Mouse (Mus musculus): ENCODE results near the gene Clint1.

Gene Clint1

GRCm38 (mm10) chr11:45851516-45852123 lies at the start of gene Clint1:
Gene Clint1 (plus strand): TSS chr11:45852051.
- in situ Hi-C loops (cut with MboI), result no loop called here

DNA sequence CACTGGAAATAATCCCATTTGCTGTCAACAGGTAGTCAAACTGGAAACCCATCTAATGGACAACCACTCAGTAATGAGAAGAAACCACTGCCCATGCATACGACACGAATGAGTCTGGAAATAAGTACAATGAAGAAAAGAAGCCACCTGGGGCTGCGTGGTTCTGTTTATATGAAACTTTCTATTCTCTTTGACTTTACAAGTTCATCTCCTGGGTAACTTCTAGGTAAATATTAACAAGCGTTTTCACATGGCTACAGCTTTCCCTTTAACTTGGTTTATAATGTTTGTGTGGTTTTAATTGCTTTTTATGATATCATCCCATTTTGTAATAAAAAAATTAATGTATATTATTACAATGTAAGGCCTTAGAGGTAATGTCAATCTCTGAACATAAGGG lies 47.8 kb upstream of the Clint1 start:
- in situ Hi-C loops (cut with MboI), result no loop called here

GRCm38 (mm10) chr11:45805312-45805772 lies 46.5 kb upstream of the Clint1 start:
- in situ Hi-C loops (cut with MboI), result no loop called here

- in situ Hi-C loops (cut with MboI), result no loop called here
These were observed 46.0 kb upstream of the Clint1 start for GRCm38 (mm10) chr11:45805810-45806209.

DNA sequence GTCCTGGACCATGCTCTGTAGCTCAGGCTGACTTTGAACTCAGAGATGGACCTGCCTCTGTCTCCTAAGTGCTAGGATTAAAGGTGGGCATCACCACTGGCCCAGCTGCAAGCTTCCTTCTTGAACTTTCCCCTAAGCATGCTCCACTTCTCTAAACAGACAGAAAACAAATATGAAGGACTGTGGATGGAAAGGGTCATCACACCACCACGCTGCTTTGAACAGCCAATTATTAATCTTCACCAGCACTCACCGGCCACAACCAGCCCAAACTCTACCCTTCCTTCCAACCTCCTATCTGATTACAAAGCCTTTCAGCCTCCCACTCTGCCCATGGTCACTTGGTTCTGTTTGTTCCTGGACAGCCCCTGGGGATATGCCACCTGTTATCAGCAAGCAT lies 45.6 kb upstream of the Clint1 start:
- in situ Hi-C loops (cut with MboI), result no loop called here

- in situ Hi-C loops (cut with MboI), result no loop called here
These were observed 45.0 kb upstream of the Clint1 start for GRCm38 (mm10) chr11:45806809-45807208.

DNA sequence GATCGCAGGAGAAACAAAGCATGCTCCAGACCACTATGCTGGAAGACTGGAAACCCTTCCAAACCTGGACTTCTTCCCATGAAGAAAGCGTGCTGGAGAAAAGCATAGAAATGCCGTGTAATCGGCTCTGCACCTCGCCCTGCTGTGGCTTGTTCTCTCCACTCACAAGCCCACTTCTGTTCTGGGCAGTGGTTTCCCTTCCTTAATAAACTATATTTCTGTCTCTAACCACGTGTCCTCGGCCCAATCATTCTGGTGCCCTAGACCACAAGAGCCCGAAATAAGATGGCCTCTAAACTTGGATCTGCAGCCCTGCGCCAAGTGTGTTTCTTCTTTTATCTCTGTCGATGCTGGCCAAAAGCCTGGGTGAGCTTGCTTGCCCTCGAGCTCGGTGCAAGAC lies 44.0 kb upstream of the Clint1 start:
- in situ Hi-C loops (cut with MboI), result no loop called here

DNA sequence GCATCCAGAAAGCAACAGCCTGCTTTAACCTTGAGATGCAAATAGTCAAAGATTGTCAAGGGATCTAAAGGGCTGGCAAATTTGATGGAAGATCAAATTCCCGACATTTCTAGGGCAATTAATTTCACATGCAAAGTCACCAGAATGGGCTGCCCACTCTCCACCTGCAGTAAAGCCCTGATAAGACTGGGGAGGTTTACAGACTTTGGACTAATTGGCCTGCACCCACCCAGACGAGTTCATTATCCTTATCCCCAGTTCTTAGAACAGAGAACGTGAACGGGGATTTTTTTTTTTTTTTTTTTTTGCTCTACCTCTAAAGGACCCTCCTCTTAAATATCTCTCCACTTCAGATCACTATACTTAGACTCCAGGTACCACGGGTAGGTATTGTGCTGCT lies 42.4 kb upstream of the Clint1 start:
- in situ Hi-C loops (cut with MboI), result no loop called here

- in situ Hi-C loops (cut with MboI), result no loop called here
These were observed 41.8 kb upstream of the Clint1 start for GRCm38 (mm10) chr11:45810056-45810455.

DNA sequence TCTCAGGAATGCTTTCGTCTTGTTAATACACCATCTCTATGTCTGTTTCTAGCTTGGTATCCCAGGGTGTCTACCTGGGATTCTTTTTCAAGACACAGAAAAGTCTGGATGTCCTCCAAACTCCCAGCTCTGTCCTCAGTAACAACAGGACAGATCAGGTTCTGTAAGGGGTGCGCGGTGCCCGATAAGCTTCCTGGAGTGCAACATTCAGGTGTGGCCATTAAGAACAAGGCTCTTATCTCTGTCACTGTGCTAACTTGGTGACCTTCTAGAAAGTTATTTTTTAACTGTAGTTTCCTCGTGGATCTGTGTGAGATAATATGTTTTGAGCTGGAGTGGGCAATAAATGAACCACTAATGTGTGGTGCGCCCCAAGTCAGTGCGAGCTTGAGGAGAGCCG lies 41.0 kb upstream of the Clint1 start:
- in situ Hi-C loops (cut with MboI), result no loop called here

- in situ Hi-C loops (cut with MboI), result no loop called here
These were observed 36.2 kb upstream of the Clint1 start for GRCm38 (mm10) chr11:45815603-45816002.

DNA sequence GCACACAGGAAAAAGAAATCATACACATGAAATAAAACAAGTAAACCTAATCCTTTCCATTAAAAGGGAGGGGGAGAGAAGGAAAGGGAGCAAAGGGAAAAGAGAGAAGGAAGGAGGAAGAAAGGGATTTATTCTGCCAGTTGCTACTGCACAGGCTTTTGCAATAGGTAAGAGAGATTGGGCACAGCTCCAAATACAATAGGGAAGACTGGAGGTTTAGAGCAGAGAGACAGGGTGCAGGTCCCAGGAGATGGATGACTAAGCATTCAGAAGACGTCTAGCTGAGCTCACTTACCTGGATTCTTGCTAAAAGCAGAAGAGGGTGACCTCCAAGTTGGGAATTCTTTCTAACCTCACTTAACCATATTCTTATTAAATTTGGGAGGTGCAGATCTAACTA lies 35.1 kb upstream of the Clint1 start:
- in situ Hi-C loops (cut with MboI), result no loop called here

GRCm38 (mm10) chr11:45817996-45818395 lies 33.9 kb upstream of the Clint1 start:
- in situ Hi-C loops (cut with MboI), result no loop called here

GRCm38 (mm10) chr11:45820930-45821329 lies 30.9 kb upstream of the Clint1 start:
- in situ Hi-C loops (cut with MboI), result no loop called here

- in situ Hi-C loops (cut with MboI), result no loop called here
These were observed 21.7 kb upstream of the Clint1 start for GRCm38 (mm10) chr11:45830112-45830511.

DNA sequence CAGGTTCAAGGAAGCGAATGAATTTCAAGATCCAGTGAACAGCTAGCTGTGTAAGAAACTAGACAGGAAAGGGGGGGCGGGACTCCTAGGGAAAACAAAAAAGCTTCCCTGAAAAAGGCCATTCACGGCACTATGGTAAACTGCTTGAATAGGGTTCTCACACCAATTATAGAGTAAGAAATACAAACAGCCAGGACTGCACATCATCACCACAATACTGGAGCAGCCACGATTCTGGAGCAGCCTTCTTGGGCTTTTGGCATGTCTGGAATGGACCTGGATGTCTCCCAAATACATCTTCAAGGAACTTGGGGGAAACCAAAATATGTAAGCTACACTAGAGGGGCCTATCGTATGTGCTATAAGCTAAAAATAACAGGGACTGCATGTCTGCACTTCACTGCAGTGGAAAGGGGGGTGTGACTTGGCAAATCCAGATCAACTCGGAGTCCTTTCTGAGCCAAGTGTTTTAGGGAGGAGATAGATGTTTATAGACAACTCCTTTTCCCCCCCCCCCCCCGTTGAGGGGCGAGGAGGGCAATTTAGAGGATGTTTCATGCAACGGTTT lies 21.0 kb upstream of the Clint1 start:
- in situ Hi-C loops (cut with MboI), result no loop called here

- in situ Hi-C loops (cut with MboI), result no loop called here
These were observed 20.2 kb upstream of the Clint1 start for GRCm38 (mm10) chr11:45831476-45832143.

- in situ Hi-C loops (cut with MboI), result no loop called here
These were observed 16.1 kb upstream of the Clint1 start for GRCm38 (mm10) chr11:45835625-45836255.

DNA sequence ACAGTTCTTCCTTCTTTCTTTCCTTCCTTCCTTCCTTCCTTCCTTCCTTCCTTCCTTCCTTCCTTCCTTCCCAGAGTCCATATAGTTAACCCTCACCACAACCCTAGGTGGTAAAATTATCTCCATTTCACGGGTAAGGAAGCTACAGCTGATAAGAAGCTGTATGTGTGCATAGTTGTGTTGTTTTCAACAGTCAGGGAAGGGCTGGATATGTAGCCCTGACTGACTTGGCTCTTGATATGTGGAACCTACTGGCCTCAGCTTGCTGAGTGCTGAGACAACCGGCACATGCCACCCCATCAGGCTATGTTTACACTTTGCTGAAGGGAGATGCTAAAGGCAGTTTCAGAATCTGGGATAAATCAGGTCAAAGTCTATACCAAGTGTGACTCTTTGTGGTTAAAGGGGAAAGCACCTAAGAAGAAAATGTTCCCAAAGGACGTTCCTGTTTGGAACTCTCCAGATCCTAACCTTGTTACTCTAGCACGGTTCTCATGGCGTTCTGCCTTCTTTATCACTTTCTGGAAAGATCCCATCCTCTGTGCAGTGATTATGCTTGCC lies 14.5 kb upstream of the Clint1 start:
- in situ Hi-C loops (cut with MboI), result no loop called here

GRCm38 (mm10) chr11:45838450-45838849 lies 13.4 kb upstream of the Clint1 start:
- in situ Hi-C loops (cut with MboI), result no loop called here

DNA sequence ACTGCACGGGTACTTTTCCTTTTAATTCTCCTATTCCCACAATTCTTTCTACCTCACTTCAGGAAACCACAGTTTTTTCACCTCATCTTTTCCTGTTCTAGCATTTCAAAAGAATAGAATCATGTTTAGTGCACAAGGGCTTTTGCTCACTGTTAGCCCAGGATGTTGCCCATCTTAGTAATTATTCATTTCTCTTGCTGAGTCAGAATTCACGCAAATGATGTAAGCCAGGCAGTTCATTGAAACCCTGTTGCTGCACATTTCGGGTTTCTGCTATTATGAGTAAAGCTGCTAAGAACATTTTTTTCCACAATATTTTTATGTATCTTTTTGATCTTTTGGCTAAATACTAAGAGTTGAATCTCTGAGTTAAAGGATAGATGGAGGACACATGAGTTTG lies 11.5 kb upstream of the Clint1 start:
- in situ Hi-C loops (cut with MboI), result no loop called here

DNA sequence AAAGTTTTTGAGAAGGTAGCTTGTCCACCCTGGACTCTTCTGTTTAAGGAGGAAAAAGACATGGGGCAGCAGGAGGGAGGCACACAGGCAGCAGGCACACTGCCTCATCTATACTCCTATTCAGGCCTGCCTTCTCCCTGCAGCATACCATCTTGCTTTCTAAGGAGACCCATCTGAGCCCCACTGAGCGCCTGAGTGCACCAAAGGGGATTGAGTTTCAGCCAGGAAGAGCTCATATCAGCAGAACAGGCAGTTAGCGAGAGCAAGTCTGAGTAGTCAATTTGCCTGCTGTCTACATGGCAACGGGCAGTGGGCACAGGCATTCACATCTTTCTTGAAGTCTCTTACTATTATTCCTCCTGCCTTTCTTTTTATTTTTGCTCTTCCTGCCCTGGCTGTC lies 5.8 kb upstream of the Clint1 start:
- in situ Hi-C loops (cut with MboI), result no loop called here

DNA sequence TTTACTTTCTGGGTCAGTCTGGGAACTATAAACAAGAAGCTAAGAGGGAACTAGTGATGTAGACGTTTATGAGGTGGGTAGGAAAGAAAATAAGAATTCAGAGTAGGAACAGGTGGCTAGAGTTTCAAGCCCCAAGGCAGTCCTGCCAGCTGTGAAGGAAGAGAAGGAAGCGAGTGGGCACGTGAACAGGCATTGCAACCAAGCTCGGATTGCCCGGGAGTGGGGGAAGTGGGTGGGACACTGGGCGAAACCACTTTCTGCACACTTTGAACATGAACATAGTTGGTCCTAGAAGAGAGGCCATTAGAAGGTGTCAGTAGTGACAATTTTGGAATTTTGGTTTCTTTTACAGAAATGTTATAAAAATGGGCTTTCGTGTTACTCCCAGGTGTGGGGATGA lies 4.3 kb upstream of the Clint1 start:
- in situ Hi-C loops (cut with MboI), result no loop called here
